Mouse (Mus musculus) megakaryocyte, embryonic 14.5 days (primary cell): Measurements from ENCODE around the gene Dguok.

Source experiments
- FLI1 ChIP-seq: IDR thresholded peaks from 2 replicates; pipeline ENCODE4 v1.6.1; 2012; ENCODE audit warnings: low read length, inconsistent platforms, mixed read lengths
- GATA1 ChIP-seq: IDR thresholded peaks from 3 replicates; pipeline ENCODE4 v1.6.1; 2012; ENCODE audit warnings: mixed read lengths, low read length, inconsistent platforms, borderline replicate concordance

DNA sequence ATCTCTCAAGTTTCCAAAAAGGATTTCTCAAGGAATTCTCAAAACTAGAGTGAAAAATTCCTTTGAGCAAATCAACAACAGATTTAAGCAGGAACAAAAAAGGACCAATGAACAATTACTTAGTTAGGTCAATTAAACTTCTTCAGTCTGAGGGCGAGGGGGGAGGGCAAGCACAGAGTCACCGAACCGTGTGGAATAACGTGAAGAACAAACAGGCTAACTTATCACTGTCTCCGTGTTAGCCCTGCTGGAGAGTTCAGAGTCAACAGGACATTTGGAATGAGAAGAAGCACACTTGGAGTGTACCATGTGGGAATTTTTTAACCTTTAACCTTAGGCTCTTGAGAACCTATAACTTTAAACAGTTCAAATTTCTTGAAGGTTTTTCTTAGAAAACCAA is 41.6 kb upstream of the Dguok start:
- TF ChIP-seq GATA1: no peak
- TF ChIP-seq FLI1: no peak
